Mouse (Mus musculus) inflammation-experienced regulatory T-cells, adult 16 weeks (primary cell): ENCODE results near the gene Ift81. TPM values are rescaled to one million over a fixed set of nuclear protein-coding genes. Genes with fewer than 3 reads are reported as not detected.

Experiments used
- polyA plus RNA-seq: library from polyadenylated mRNA; unstranded; fragments of 100-300 nt; shearing (Covaris generic); gene quantifications from one replicate; pipeline ENCODE4 v1.2.1, GENCODE M21; 2017

Ift81 gene
- 8.0 TPM for polyA plus RNA-seq

GRCm38 (mm10) chr5:122613908-122614732 is at the start of gene Ift81:
Ift81 (minus strand) TSS chr5:122614518.

GRCm38 (mm10) chr5:122643701-122644100 is 29.4 kb upstream of the Ift81 start, which contains the start of gene P2rx7:
P2rx7 (plus strand) TSS chr5:122643911.

GRCm38 (mm10) chr5:122502077-122502941 is 112.0 kb downstream of the Ift81 start, which contains the start of gene Atp2a2:
Atp2a2 (minus strand) TSS chr5:122502225.

Other genes with a start within 250 kb of the Ift81 start
- 84.7 TPM for gene Gpn3, start 242.6 kb downstream of the Ift81 start, polyA plus RNA-seq
- 22.2 TPM for gene Fam216a, start 242.2 kb downstream of the Ift81 start, polyA plus RNA-seq
- gene Arpc3, start 222.6 kb downstream of the Ift81 start, polyA plus RNA-seq = 499 TPM
- 42.2 TPM for gene Anapc7, start 192.8 kb downstream of the Ift81 start, polyA plus RNA-seq
- 7.8 TPM for gene Atp2a2, start 112.3 kb downstream of the Ift81 start, polyA plus RNA-seq
- gene P2rx7, start 29.4 kb upstream of the Ift81 start, polyA plus RNA-seq = 206 TPM
- 62.1 TPM for gene P2rx4, start 93.0 kb upstream of the Ift81 start, polyA plus RNA-seq
- 12.3 TPM for gene Camkk2, start 164.9 kb upstream of the Ift81 start, polyA plus RNA-seq
- gene Anapc5, start 206.8 kb upstream of the Ift81 start, polyA plus RNA-seq = 302 TPM
- 39.5 TPM for gene Rnf34, start 235.5 kb upstream of the Ift81 start, polyA plus RNA-seq